Mouse (Mus musculus) cerebellum, adult 2 months (tissue): ENCODE measurements around the gene Casp4. TPM values are rescaled to one million over a fixed set of nuclear protein-coding genes. Genes with fewer than 3 reads are reported as not detected.

Experiments used
- DNase-seq, 2 experiments: peaks; one replicate each; pipeline ENCODE4 v3.0.0; 2021
- H3K27ac ChIP-seq: fragments of 200-500 bp; 2 replicates; pipeline ENCODE4 v1.5.1; 2012; ENCODE audit warnings: low read length, control low read depth, inconsistent platforms; ENCODE audit not compliant: insufficient read depth
- H3K27me3 ChIP-seq: fragments of 200-500 bp; 2 replicates; pipeline ENCODE4 v1.6.1; 2012; ENCODE audit warnings: inconsistent platforms, mild to moderate bottlenecking, low read length, moderate library complexity; ENCODE audit not compliant: control insufficient read depth, insufficient read depth
- H3K4me1 ChIP-seq: fragments of 200-500 bp; 2 replicates; pipeline ENCODE4 v1.6.1; 2011; ENCODE audit warnings: low read length; ENCODE audit not compliant: control insufficient read depth, insufficient read depth
- H3K4me3 ChIP-seq: fragments of 200-500 bp; replicated peaks from 2 replicates; pipeline ENCODE3; 2011; ENCODE audit warnings: mild to moderate bottlenecking, low read depth, low read length, control low read depth; ENCODE audit not compliant: insufficient read depth
- CTCF ChIP-seq: fragments of 200-500 bp; IDR thresholded peaks from 2 replicates; pipeline ENCODE4 v1.5.1; 2011; ENCODE audit warnings: low read depth, mild to moderate bottlenecking, control low read depth, low read length, moderate library complexity, borderline replicate concordance; ENCODE audit not compliant: insufficient read depth
- POLR2A ChIP-seq: fragments of 200-500 bp; IDR thresholded peaks from 2 replicates; pipeline ENCODE4 v1.6.1; 2011; ENCODE audit warnings: low read length, control low read depth, borderline replicate concordance; ENCODE audit not compliant: insufficient read depth
- WGBS: fragments of 180-500 bp; shearing (Covaris S2); methylation state at CpG from one replicate; pipeline ENCODE4 v1.1.7; 2018; 5-methylcytosine and 5-hydroxymethylcytosine counted together
- polyA plus RNA-seq: library from polyadenylated mRNA; depleted of rRNA; stranded (reverse); fragments of >200 nt; gene quantifications from 2 replicates; pipeline ENCODE4 v1.2.3, GENCODE M21; 2012

Casp4 gene
- polyA plus RNA-seq, 1 experiment = 0.36 TPM

GRCm38 (mm10) chr9:5298329-5299131 lies 10.1 kb upstream of the Casp4 start, which contains the start of gene Casp1:
Gene Casp1 (plus strand): TSS chr9:5298517.
- H3K4me1 ChIP-seq = no peaks in the 10 kb centered on the region
- H3K27ac ChIP-seq = no peak within 1 kb of the TSS
- H3K27me3 ChIP-seq = no peaks in the 10 kb centered on the region
- WGBS = 63% methylated on average over 11 of the region's 11 CpGs
- no peak for TF ChIP-seq CTCF
- no peak for TF ChIP-seq POLR2A
- DNase-seq = no peak
- H3K4me3 ChIP-seq = no peak within 1 kb of the TSS

GRCm38 (mm10) chr9:5299132-5299381 lies 9.6 kb upstream of the Casp4 start:
- 88% methylated on average over 2 of the region's 2 CpGs for WGBS
- no peak for TF ChIP-seq CTCF
- no peak for TF ChIP-seq POLR2A
- H3K4me1 ChIP-seq = no peaks in the 10 kb centered on the region
- H3K27ac ChIP-seq = no peak overlapping the region
- no peak overlapping the region for H3K4me3 ChIP-seq
- H3K27me3 ChIP-seq = no peaks in the 10 kb centered on the region
- DNase-seq = no peak

GRCm38 (mm10) chr9:5310112-5310511 lies 1.5 kb downstream of the Casp4 start:
- Histone ChIP-seq H3K27me3 (no peaks in the 10 kb centered on the region), H3K4me3 (no peak overlapping the region), H3K27ac (no peak overlapping the region), H3K4me1 (no peaks in the 10 kb centered on the region)
- TF ChIP-seq CTCF (no peak), POLR2A (no peak)
- DNase-seq = no peak

GRCm38 (mm10) chr9:5311435-5311834 lies 2.8 kb downstream of the Casp4 start:
- Histone ChIP-seq H3K4me1 (no peaks in the 10 kb centered on the region), H3K27ac (no peak overlapping the region), H3K4me3 (no peak overlapping the region), H3K27me3 (no peaks in the 10 kb centered on the region)
- WGBS = 70% methylated on average over 4 of the region's 4 CpGs
- DNase-seq = no peak
- no peak for TF ChIP-seq CTCF
- no peak for TF ChIP-seq POLR2A

- H3K4me3 ChIP-seq = no peak overlapping the region
- H3K27ac ChIP-seq = no peak overlapping the region
- WGBS = 78% methylated on average over 3 of the region's 3 CpGs
- no peak for TF ChIP-seq CTCF
- TF ChIP-seq POLR2A = no peak
- H3K27me3 ChIP-seq = no peaks in the 10 kb centered on the region
- no peak for DNase-seq
- H3K4me1 ChIP-seq = no peaks in the 10 kb centered on the region
Measured at GRCm38 (mm10) chr9:5328204-5328603, 19.6 kb downstream of the Casp4 start.

- no peak overlapping the region for H3K27ac ChIP-seq
- no peak for DNase-seq
- no peaks in the 10 kb centered on the region for H3K27me3 ChIP-seq
- H3K4me3 ChIP-seq = no peak overlapping the region
- TF ChIP-seq POLR2A = no peak
- TF ChIP-seq CTCF = no peak
- no peaks in the 10 kb centered on the region for H3K4me1 ChIP-seq
Measured at GRCm38 (mm10) chr9:5332441-5332840, 23.8 kb downstream of the Casp4 start.

- no peak for TF ChIP-seq POLR2A
- TF ChIP-seq CTCF = no peak
- H3K4me3 ChIP-seq = no peak overlapping the region
- H3K27ac ChIP-seq = no peak overlapping the region
- DNase-seq = no peak
- H3K4me1 ChIP-seq = no peaks in the 10 kb centered on the region
- no peaks in the 10 kb centered on the region for H3K27me3 ChIP-seq
- 98% methylated on average over 1 of the region's 1 CpGs for WGBS
Measured at GRCm38 (mm10) chr9:5333422-5333821, 24.8 kb downstream of the Casp4 start.

- TF ChIP-seq CTCF (no peak), POLR2A (no peak)
- no peaks in the 10 kb centered on the region for H3K27me3 ChIP-seq
- no peak overlapping the region for H3K4me3 ChIP-seq
- H3K4me1 ChIP-seq = no peaks in the 10 kb centered on the region
- 83% methylated on average over 1 of the region's 1 CpGs for WGBS
- H3K27ac ChIP-seq = no peak overlapping the region
- DNase-seq = no peak
Measured at GRCm38 (mm10) chr9:5343092-5343491, 34.5 kb downstream of the Casp4 start.
